Mouse (Mus musculus) hindbrain, embryonic 14.5 days (tissue): ENCODE data around the gene Fam129c. TPM values are rescaled to one million over a fixed set of nuclear protein-coding genes. Genes with fewer than 3 reads are reported as not detected.
A peak's percentile ranks its signal among the peaks of the same experiment; 100 is the strongest.

ENCODE experiments used
- ATAC-seq: fragments of 200-750 bp; cut with Nextera tagmentation; 2 replicates; pipeline ENCODE4 v1.8.0; 2017; ENCODE audit warnings: moderate number of reproducible peaks, mild to moderate bottlenecking, moderate TSS enrichment, moderate library complexity; ENCODE audit not compliant: low FRiP score
- DNase-seq: peaks from one replicate; pipeline ENCODE4 v3.0.0-alpha.2; 2015; ENCODE audit warnings: low spot score
- H3K27ac ChIP-seq: fragments of 300-500 bp; sonication (generic); 2 replicates; pipeline ENCODE4 v1.5.1; 2014; ENCODE audit warnings: mild to moderate bottlenecking, moderate library complexity
- H3K27me3 ChIP-seq: fragments of 300-500 bp; sonication (generic); 2 replicates; pipeline ENCODE4 v1.6.1; 2014; ENCODE audit warnings: mild to moderate bottlenecking, low read length, mixed read lengths; ENCODE audit not compliant: control insufficient read depth, insufficient read depth
- H3K36me3 ChIP-seq: fragments of 300-500 bp; sonication (generic); replicated peaks from 2 replicates; pipeline ENCODE4 v1.6.1; 2014; ENCODE audit not compliant: control insufficient read depth, insufficient read depth
- H3K4me1 ChIP-seq: fragments of 300-500 bp; sonication (generic); replicated peaks from 2 replicates; pipeline ENCODE4 v1.6.1; 2014; ENCODE audit warnings: antibody characterized with exemption, low read length, mixed read lengths; ENCODE audit not compliant: control insufficient read depth, insufficient read depth
- H3K4me2 ChIP-seq: fragments of 300-500 bp; sonication (generic); replicated peaks from 2 replicates; pipeline ENCODE4 v1.6.1; 2014; ENCODE audit warnings: mild to moderate bottlenecking, moderate library complexity
- H3K4me3 ChIP-seq: fragments of 300-500 bp; sonication (generic); replicated peaks from 2 replicates; pipeline ENCODE4 v1.5.1; 2014; ENCODE audit warnings: mild to moderate bottlenecking, low read length
- H3K9ac ChIP-seq: fragments of 300-500 bp; sonication (generic); 2 replicates; pipeline ENCODE4 v1.6.1; 2014
- H3K9me3 ChIP-seq: fragments of 300-500 bp; sonication (generic); 2 replicates; pipeline ENCODE4 v1.6.1; 2016; ENCODE audit warnings: low read length; ENCODE audit not compliant: control insufficient read depth
- WGBS: fragments of 180-500 bp; shearing (Covaris S2); extraction: QIAGEN DNeasy Blood & Tissue Kit; methylation state at CpG from one replicate; pipeline ENCODE4 v1.1.7; 2014; 5-methylcytosine and 5-hydroxymethylcytosine counted together
- polyA plus RNA-seq: library from polyadenylated mRNA; unstranded; fragments of >200 nt; fragmentation: Nextera tagmentation; extraction: Ambion mirVana; gene quantifications from 2 replicates; pipeline ENCODE4 v1.2.1, GENCODE M21; 2014

Fam129c gene
- polyA plus RNA-seq, 1 experiment from 2014 or later: 5.2 TPM

- Histone ChIP-seq H3K4me3 (no peak overlapping the region), H3K9me3 (no peaks in the 10 kb centered on the region), H3K4me1 (peaks cover 11% of the 10 kb centered on the region), H3K36me3 (peaks cover 45% of the 10 kb centered on the region), H3K27me3 (no peaks in the 10 kb centered on the region), H3K9ac (no peak overlapping the region), H3K4me2 (no peak overlapping the region), H3K27ac (no peak overlapping the region)
- DNase-seq (no peak), ATAC-seq (no peak)
- 91% methylated on average over 2 of the region's 2 CpGs for WGBS
Observed at GRCm38 (mm10) chr8:71586891-71587290, 10.6 kb upstream of the Fam129c start.

GRCm38 (mm10) chr8:71588762-71589161, 8.7 kb upstream of the Fam129c start:
- no peak for ATAC-seq
- Histone ChIP-seq H3K27me3 (no peaks in the 10 kb centered on the region), H3K4me3 (no peak overlapping the region), H3K4me2 (no peak overlapping the region), H3K27ac (no peak overlapping the region), H3K36me3 (peaks cover 35% of the 10 kb centered on the region), H3K9me3 (no peaks in the 10 kb centered on the region), H3K9ac (no peak overlapping the region), H3K4me1 (peaks cover 22% of the 10 kb centered on the region)
- DNase-seq: no peak
- WGBS: 70% methylated on average over 3 of the region's 3 CpGs

- Histone ChIP-seq H3K36me3 (peaks cover 17% of the 10 kb centered on the region), H3K27ac (peak overlapping the region; percentile 99), H3K4me2 (peak overlapping the region; percentile 98), H3K4me1 (peaks cover 26% of the 10 kb centered on the region), H3K9ac (peak overlapping the region; percentile 96), H3K9me3 (no peaks in the 10 kb centered on the region), H3K4me3 (peak overlapping the region; percentile 93), H3K27me3 (no peaks in the 10 kb centered on the region)
- WGBS: 22% methylated on average over 5 of the region's 5 CpGs
- ATAC-seq (no peak), DNase-seq (no peak)
Observed at GRCm38 (mm10) chr8:71591017-71591416, 6.4 kb upstream of the Fam129c start.

GRCm38 (mm10) chr8:71591471-71592373, 5.7 kb upstream of the Fam129c start, which contains the start of gene Pgls:
Pgls (plus strand) TSS chr8:71592176.
- peak within 1 kb of the TSS; percentile 99 for H3K27ac ChIP-seq
- H3K27me3 ChIP-seq: no peaks in the 10 kb centered on the region
- H3K9me3 ChIP-seq: no peaks in the 10 kb centered on the region
- peak within 1 kb of the TSS; percentile 96 for H3K9ac ChIP-seq
- DNase-seq (peak; percentile 96), ATAC-seq (peak; percentile 84)
- peaks cover 10% of the 10 kb centered on the region for H3K36me3 ChIP-seq
- H3K4me3 ChIP-seq: peak within 1 kb of the TSS; percentile 93
- WGBS: under 1% methylated on average over 71 of the region's 71 CpGs
- H3K4me1 ChIP-seq: peaks cover 27% of the 10 kb centered on the region
- peak within 1 kb of the TSS; percentile 98 for H3K4me2 ChIP-seq

GRCm38 (mm10) chr8:71592374-71593170, 4.9 kb upstream of the Fam129c start:
- peak; percentile 69 for ATAC-seq

GRCm38 (mm10) chr8:71593556-71594323, 3.7 kb upstream of the Fam129c start:
- Histone ChIP-seq H3K4me3 (no peak overlapping the region), H3K4me2 (peak overlapping the region; percentile 98; the same call in 1 of the 2 replicates), H3K9me3 (no peaks in the 10 kb centered on the region), H3K27me3 (no peaks in the 10 kb centered on the region), H3K27ac (no peak overlapping the region), H3K9ac (0 out of 2 replicates have a peak overlapping the region, but pooled peaks have one; percentile 96), H3K4me1 (peaks cover 27% of the 10 kb centered on the region), H3K36me3 (0 out of 2 replicates have a peak, but pooled peaks cover 4% of the 10 kb centered on the region)
- no peak for DNase-seq
- WGBS: 92% methylated on average over 8 of the region's 8 CpGs
- no peak for ATAC-seq

More at GRCm38 (mm10) chr8:71592374-71593170, 4.9 kb upstream of the Fam129c start:
- Histone ChIP-seq H3K9me3 (no peaks in the 10 kb centered on the region), H3K36me3 (0 out of 2 replicates have a peak, but pooled peaks cover 4% of the 10 kb centered on the region), H3K4me1 (peaks cover 27% of the 10 kb centered on the region), H3K4me2 (peak overlapping the region; percentile 98), H3K27ac (peak overlapping the region; percentile 99), H3K4me3 (peak overlapping the region; percentile 93), H3K27me3 (no peaks in the 10 kb centered on the region), H3K9ac (peak overlapping the region; percentile 96)
- 5% methylated on average over 59 of the region's 60 CpGs for WGBS
- DNase-seq: no peak

- H3K4me2 ChIP-seq: no peak overlapping the region
- ATAC-seq (no peak), DNase-seq (no peak)
- H3K27me3 ChIP-seq: no peaks in the 10 kb centered on the region
- H3K4me3 ChIP-seq: no peak overlapping the region
- H3K4me1 ChIP-seq: peaks cover 27% of the 10 kb centered on the region
- 84% methylated on average over 4 of the region's 4 CpGs for WGBS
- 0 out of 2 replicates have a peak, but pooled peaks cover 4% of the 10 kb centered on the region for H3K36me3 ChIP-seq
- H3K9ac ChIP-seq: no peak overlapping the region
- no peak overlapping the region for H3K27ac ChIP-seq
- H3K9me3 ChIP-seq: no peaks in the 10 kb centered on the region
Observed at GRCm38 (mm10) chr8:71594324-71594722, 3.1 kb upstream of the Fam129c start.

GRCm38 (mm10) chr8:71595862-71596261, 1.6 kb upstream of the Fam129c start:
- 5% methylated on average over 27 of the region's 27 CpGs for WGBS
- ATAC-seq (peak; percentile 28; the same call in 1 of the 2 replicates), DNase-seq (peak; percentile 88)

More at GRCm38 (mm10) chr8:71595862-71596261, 1.6 kb upstream of the Fam129c start:
- Histone ChIP-seq H3K9ac (peak overlapping the region; percentile 26; the same call in 1 of the 2 replicates), H3K9me3 (no peaks in the 10 kb centered on the region), H3K4me1 (peaks cover 21% of the 10 kb centered on the region), H3K27ac (no peak overlapping the region), H3K27me3 (peaks cover 10% of the 10 kb centered on the region), H3K4me2 (peak overlapping the region; percentile 33), H3K36me3 (0 out of 2 replicates have a peak, but pooled peaks cover 4% of the 10 kb centered on the region), H3K4me3 (no peak overlapping the region)
